Mouse (Mus musculus) cerebellum, adult 9-11 months (tissue): ENCODE measurements around the gene Ccl27a.
"Not testable (repeated sequence)": the region's sequence is repeated elsewhere in the genome, so short reads cannot be mapped to it uniquely, and the experiment has no call there.

Experiments
- DNase-seq: peaks from one replicate; pipeline ENCODE4 v3.0.0; 2022

Ccl27a gene

DNA sequence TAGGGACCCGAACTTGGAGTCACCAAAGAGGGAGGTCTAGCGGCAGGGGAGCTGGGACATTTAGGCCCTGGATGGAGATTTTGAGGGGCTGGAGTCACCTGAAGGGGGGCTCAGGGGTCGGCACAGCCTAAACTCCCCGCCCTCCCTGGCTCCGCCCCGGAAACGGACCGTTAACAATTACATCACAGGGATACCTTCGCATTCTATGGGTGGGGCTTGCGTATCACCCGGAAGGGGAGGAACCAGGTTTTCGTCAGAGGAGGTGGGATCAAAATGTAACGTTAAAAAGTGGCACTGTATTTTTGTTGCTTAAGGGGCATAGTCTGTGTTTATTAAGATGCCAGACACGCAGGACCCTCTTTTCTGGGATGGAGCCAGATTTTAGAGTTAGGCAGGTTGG, at the start of gene Ccl27a:
Gene Ccl27a, minus strand, starts transcription at position 246 of the 400 bp plus-strand sequence.
- DNase-seq, result peak; percentile 93

GRCm38 (mm10) chr4:41783197-41783596, 9.2 kb upstream of the Ccl27a start:
- not testable (repeated sequence) for DNase-seq

DNA sequence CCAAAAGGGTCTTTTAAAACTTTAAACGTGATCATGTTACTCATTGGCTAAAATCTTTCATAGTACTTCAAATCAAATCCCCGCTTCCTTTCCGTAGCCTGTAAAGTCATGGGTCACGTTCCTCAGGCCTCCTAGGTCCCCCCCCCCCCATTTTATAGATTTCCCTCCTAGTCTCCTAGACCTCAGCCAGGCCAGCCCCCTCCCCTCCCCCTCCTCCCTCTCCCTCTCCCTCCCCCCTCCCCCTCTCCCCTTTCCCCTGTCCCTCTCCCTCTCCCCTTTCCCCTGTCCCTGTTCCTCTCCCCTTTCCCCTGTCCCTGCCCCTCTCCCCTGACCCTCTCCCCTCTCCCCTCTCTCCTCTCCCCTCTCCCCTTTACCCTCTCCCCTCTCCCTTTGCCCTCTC, 8.7 kb upstream of the Ccl27a start:
- not testable (repeated sequence) for DNase-seq

- peak; percentile 46 for DNase-seq
Observed at GRCm38 (mm10) chr4:41781748-41782485, 7.9 kb upstream of the Ccl27a start.

DNA sequence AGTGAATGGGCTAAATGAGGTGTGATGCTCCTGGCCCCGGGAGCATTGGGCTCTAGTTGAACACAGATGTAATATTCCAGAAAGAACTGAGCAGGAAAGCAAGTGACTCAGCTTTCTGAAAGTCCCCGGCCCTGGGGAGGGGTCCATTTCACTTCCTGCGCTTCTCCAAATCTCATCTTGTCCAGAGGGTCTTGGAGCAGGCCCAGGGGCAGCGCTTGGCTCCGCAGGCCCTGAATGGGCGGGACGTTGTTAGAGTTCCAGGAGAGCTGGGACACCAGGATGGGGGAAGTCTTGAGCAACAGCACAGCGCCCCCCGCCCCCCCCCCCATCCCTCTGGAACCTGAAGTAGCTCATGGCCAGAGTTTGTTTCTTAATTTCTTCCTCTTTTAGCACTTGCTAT, 7.2 kb upstream of the Ccl27a start:
- DNase-seq, result not testable (repeated sequence)

GRCm38 (mm10) chr4:41775840-41776239, 1.8 kb upstream of the Ccl27a start:
- not testable (repeated sequence) for DNase-seq

- not testable (repeated sequence) for DNase-seq
Observed at GRCm38 (mm10) chr4:41774506-41774905, 459 bp upstream of the Ccl27a start.

DNA sequence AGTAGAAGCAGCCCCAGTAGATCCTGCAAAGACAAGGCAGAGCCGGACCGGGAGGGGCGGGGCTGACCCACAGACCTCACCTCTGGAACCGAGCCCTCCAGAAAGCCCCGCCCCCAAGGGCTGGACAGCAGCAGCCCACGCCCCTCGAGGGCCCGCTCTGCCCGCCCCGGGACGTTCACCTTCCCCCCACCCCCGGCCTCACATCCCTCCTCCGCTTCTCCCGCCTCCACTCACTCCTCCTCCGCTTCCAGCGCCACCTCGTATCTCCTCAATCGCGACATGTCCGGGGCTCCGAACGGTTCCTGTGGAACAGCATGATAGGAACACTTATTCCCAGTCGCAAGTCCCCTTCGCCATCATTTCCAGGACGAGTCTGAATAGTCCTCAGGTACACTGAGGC, 545 bp downstream of the Ccl27a start:
- DNase-seq, result peak; percentile 83

DNA sequence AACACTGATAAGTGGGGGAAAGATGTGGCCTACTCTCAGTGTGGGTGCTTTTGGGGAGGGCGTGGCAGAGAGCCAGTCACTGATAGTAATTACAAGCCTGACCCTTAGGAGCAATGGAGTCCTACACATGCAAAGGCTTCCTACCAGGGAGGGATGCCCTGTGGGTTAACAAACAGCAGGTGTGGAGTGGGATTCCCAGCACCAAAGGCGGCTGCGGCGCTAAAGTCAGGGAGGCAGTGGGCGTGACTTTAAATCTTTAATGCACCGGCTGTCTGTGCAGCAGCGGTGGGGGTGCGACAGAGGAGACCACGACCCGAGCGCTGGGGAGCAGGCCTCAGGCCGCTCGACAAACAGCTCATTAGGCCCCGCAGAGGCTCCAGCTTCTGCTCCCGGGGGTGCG, 1.1 kb downstream of the Ccl27a start:
- DNase-seq, result peak; percentile 67

DNA sequence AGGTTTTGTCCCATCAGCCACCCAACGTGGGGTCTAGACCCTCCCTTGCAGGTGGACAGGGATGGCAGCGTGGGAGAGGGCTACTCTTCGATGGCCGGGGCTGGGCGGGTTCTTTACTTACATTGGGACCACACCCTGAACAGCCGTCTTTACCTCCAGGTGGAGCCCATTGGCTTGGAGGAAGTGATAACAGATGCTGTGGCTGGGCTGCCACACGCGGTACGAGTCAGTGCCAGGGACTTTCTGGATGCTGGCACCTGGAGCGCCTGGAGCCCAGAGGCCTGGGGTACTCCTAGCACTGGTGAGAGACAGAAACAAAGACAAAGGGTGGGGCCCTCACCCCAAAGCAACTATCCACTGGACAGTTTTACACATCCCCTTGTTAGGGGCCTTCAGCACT, 6.7 kb downstream of the Ccl27a start:
- peak; percentile 40 for DNase-seq

DNA sequence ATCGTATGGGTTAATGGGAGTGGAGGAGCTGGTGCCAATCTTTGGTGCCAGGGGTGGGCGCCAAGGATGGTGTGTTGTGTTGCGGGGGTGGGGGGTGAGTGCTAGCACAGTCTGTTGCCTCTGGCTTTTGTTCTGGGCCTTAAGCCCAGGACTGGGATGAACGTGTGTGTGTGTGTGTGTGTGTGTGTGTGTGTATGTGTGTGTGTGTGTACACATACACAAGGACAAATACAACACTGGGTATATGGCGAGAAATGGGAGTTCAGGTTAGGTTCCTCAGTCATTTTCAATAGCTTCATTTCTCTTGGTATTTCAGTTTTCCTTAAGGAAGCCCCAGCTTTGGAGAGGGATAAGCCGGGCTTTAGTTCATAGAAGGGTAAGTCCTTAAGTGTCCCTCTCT, 10.9 kb downstream of the Ccl27a start:
- not testable (repeated sequence) for DNase-seq

GRCm38 (mm10) chr4:41762688-41763114, 11.3 kb downstream of the Ccl27a start:
- peak; percentile 71 for DNase-seq

DNA sequence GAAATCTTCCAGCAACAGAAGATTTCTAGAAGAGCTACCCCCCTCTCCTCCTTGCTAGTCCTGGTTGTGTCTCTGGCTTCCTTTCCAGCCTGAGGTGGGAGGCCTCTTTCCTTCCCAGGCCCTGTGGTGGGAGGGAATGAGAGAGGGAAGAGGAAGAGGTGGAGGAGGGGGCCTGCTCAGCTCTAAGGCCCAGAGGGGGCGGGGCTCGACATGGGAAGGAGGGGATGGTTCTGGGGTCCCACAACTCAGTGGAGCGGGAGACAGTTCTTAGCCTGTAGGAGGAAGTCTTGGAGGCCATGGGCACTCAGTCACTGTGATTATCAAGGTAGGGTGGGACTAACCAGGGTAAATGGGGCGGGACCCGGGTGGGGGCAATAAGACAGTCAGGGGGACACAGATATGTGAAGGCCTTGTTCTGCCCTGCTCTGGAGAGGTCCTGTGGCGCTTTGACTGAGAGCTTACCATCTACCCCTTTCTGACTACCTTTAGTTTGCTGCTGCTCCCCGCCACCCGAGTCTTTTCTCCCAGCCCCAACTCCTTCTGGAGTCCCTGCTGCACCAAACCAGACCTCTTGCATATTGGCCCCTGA, 11.9 kb downstream of the Ccl27a start:
- DNase-seq, result peak; percentile 60

- DNase-seq, result no peak
Observed at GRCm38 (mm10) chr4:41761680-41762079, 12.4 kb downstream of the Ccl27a start.

DNA sequence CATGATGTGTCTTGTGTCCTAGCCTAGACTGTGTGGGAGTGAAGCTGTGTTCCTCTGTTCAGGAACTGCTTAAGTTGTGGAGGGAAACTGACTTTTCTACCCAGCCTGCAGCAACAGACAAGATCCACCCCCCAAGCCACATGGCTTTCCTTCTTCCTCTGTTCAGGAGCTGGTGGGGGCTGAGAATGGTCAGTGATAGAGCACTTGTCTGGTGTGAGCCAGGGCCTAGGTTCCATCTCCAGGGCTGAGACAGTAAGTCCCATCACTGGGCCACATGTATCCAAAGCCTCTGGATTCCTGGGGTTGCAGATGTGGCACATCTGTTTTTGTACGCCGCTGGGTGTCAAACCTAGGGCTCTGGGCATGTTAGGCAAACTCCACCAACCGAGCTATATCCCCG, 13.1 kb downstream of the Ccl27a start:
- DNase-seq, result peak; percentile 50

DNA sequence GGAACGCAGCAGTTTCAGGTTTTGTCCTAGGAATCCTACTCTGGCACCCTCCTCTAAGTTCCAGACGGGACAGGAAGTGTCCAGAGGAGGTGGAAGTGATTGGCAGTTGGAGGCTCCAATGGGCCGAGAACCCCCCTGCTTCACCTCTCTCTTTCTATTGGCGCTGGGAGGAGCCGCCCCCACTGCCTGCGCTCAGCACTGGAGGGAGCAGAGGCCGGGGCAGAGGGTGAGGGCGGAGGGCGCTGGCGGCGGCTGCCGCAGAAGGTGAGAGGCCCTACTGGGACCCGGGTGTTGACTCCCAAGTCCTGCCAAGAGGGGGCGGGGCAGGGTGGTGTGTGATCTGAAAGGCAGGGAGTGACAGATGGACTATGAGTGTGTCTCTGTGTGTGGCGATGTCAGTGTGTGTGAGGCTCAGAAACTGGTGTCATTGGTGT, 13.7 kb downstream of the Ccl27a start:
- DNase-seq, result peak; percentile 95

GRCm38 (mm10) chr4:41759656-41760287, 14.3 kb downstream of the Ccl27a start:
- peak; percentile 59 for DNase-seq

DNA sequence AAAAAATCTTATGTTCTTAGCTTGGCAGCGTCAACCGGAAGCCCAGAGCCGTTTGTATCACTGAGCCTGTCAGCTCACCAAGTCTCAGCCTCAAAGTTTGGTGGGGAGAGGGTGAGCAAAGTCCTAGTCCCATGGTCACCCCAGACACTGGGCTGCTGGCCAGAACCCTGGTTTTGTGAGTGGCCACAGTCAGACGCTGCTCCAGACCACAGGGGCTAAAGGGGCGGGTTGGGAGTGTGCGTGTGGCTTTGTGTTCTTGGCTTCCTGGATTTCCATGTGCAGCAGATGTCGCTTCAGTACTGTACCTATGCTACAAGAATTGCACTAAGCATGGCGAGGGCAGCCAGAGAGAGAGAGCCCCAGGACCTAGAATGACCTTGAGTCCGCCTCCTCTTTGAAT, 14.8 kb downstream of the Ccl27a start:
- peak; percentile 68 for DNase-seq

GRCm38 (mm10) chr4:41758701-41759100, 15.3 kb downstream of the Ccl27a start:
- DNase-seq, result no peak

- DNase-seq, result peak; percentile 59
Observed at GRCm38 (mm10) chr4:41758021-41758420, 16.0 kb downstream of the Ccl27a start.

GRCm38 (mm10) chr4:41757321-41757720, 16.7 kb downstream of the Ccl27a start:
- DNase-seq, result peak; percentile 50

DNA sequence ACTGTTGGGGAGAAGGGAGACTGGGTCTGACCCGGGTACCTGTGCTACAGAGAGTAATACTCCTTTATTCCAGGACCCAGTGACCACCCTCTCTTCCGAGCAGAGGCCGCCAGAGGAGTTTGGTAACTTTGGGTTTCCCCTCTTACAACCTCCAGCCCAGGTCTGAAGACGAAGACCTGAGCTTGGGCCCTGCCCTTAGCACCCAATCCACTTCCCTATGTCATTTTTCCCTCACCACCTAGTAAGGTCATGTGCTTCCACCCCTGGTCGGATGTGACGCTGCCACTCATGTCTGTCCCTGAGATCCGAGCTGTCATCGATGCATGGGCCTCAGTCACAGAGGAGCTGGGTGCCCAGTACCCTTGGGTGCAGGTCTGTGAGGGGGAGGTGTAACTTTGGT, 17.6 kb downstream of the Ccl27a start:
- peak; percentile 63 for DNase-seq

DNA sequence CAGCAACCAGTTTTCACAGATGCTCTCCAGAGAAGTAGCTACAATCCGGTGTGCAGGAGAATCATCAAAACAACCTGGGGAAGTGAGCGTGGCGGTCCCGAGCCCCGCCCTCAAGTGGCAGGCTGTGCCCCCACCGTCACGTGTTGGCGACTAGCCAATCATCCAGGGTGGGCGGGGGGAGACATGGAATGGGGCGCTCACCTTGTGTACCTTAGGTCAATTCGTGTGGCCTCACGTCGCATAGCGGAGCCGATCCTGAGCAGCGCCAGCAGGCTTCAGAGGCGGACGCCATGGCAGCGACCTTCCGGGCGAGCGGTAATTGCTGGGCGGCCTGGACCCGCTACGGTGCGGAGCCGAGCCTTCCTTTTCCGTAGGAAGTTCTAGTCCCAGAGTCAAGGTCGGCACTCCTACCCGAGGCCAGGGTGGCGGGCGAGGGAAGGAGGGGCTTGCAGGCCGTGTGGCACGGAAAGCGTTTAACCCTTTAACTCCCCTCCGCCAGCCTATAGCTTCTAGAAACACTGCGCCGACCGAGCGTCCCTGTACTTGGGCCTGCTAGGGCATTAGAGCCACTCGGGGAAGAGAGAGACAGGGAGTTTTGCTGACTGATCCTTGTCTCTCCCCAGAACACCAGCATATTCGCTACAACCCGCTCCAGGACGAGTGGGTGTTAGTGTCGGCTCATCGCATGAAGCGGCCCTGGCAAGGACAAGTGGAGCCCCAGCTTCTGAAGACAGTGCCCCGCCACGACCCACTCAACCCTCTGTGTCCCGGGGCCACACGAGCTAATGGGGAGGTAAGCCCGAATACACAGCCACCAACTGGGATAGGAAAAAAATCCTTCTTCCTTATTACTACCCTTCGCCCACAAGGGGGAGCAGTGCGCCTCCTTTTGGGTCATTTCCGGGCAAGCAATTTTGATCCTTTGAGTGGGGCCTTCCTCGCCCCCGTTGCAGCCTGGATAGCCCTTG, 18.4 kb downstream of the Ccl27a start, which contains the start of gene Sigmar1:
Gene Sigmar1, minus strand, starts transcription at position 820 of the 968 bp plus-strand sequence.
- peak; percentile 91 for DNase-seq
